ENCODE assay signal across 17 mouse cellular contexts in genomic region chr1:156989149-156989785, GRCm38 (mm10). TPM values are rescaled to one million over a fixed set of nuclear protein-coding genes. Genes with fewer than 3 reads are reported as not detected.
A peak's percentile ranks its signal among the peaks of the same experiment; 100 is the strongest.
DNase-seq lines count a peak whose midpoint lies in the region; ATAC-seq and TF ChIP-seq lines count a peak whose summit lies in the region.
"Had no signal": no experiment of that assay in that cellular context is flagged by ENCODE, and none has a peak within 500 bp of the region (broad histone marks: within the 10 kb centered on the region; RNA-seq: fewer than 3 reads in every experiment).

No protein-coding gene starts in this region.

- no peak for TF ChIP-seq POLR2A in bone marrow, adult 2 months (IDR thresholded peaks at IDR 0.05; ENCODE audit: borderline replicate concordance, control insufficient read depth, low read depth, low read length)

- ATAC-seq in midbrain, embryonic 13.5 days = no peak
- ATAC-seq in midbrain, embryonic 15.5 days (replicated peaks) = no peak
- ATAC-seq in liver, embryonic 15.5 days (ENCODE audit: insufficient read depth) = no peak
- ATAC-seq in lung, postnatal 0 days = no peak

- no peak for DNase-seq in heart, embryonic 10.5 days (ENCODE audit: low spot score)
- DNase-seq in heart, adult 18-20 months = no peak
- DNase-seq in lung, postnatal 0 days (ENCODE audit: low spot score) = no peak
- DNase-seq in ovary, postnatal 14 days (ENCODE audit: low spot score) = no peak
- DNase-seq: adrenal gland, postnatal 10 days; cerebellum, adult 18-20 months; cerebellum, postnatal 36 days; gastrocnemius, postnatal 14 days; heart, postnatal 10 days; lung, postnatal 14 days had no signal

- H3K36me3 ChIP-seq in heart, embryonic 10.5 days = no peaks in the 10 kb centered on the region
- H3K36me3 ChIP-seq in midbrain, embryonic 13.5 days = no peaks in the 10 kb centered on the region
- no peaks in the 10 kb centered on the region for H3K36me3 ChIP-seq in midbrain, embryonic 15.5 days (replicated peaks)
- H3K36me3 ChIP-seq in liver, embryonic 15.5 days (replicated peaks) = no peaks in the 10 kb centered on the region
- no peaks in the 10 kb centered on the region for H3K36me3 ChIP-seq in lung, postnatal 0 days (ENCODE audit: insufficient read depth, low read length)
- H3K36me3 ChIP-seq: embryonic facial prominence, embryonic 10.5 days; kidney, embryonic 15.5 days had no signal

- H3K9ac ChIP-seq in midbrain, embryonic 13.5 days (replicated peaks) = no peak overlapping the region
- H3K9ac ChIP-seq in midbrain, embryonic 15.5 days = no peak overlapping the region
- no peak overlapping the region for H3K9ac ChIP-seq in liver, embryonic 15.5 days
- no peak overlapping the region for H3K9ac ChIP-seq in lung, postnatal 0 days (replicated peaks; ENCODE audit: low read depth)
- H3K9ac ChIP-seq: kidney, embryonic 15.5 days had no signal

- TF ChIP-seq EP300 in lung, postnatal 0 days (IDR thresholded peaks at IDR 0.05) = no peak

- H3K27me3 ChIP-seq in heart, embryonic 10.5 days (ENCODE audit: insufficient read depth, poor library complexity, severe bottlenecking) = no peaks in the 10 kb centered on the region
- H3K27me3 ChIP-seq in midbrain, embryonic 13.5 days = no peaks in the 10 kb centered on the region
- H3K27me3 ChIP-seq in midbrain, embryonic 15.5 days (replicated peaks) = no peaks in the 10 kb centered on the region
- no peaks in the 10 kb centered on the region for H3K27me3 ChIP-seq in liver, embryonic 15.5 days
- no peaks in the 10 kb centered on the region for H3K27me3 ChIP-seq in lung, postnatal 0 days (replicated peaks; ENCODE audit: insufficient read depth, low read length)
- H3K27me3 ChIP-seq: kidney, embryonic 15.5 days; megakaryocyte, embryonic 14.5 days had no signal

- no peak overlapping the region for H3K4me2 ChIP-seq in midbrain, embryonic 13.5 days (replicated peaks)
- no peak overlapping the region for H3K4me2 ChIP-seq in midbrain, embryonic 15.5 days
- H3K4me2 ChIP-seq in liver, embryonic 15.5 days = no peak overlapping the region
- H3K4me2 ChIP-seq in lung, postnatal 0 days (replicated peaks; ENCODE audit: low read depth, low read length) = no peak overlapping the region
- H3K4me2 ChIP-seq: kidney, embryonic 15.5 days had no signal

- no peaks in the 10 kb centered on the region for H3K9me3 ChIP-seq in heart, embryonic 10.5 days
- no peaks in the 10 kb centered on the region for H3K9me3 ChIP-seq in midbrain, embryonic 13.5 days
- no peaks in the 10 kb centered on the region for H3K9me3 ChIP-seq in midbrain, embryonic 15.5 days
- H3K9me3 ChIP-seq in liver, embryonic 15.5 days (replicated peaks) = no peaks in the 10 kb centered on the region
- no peaks in the 10 kb centered on the region for H3K9me3 ChIP-seq in lung, postnatal 0 days (ENCODE audit: low read length)
- H3K9me3 ChIP-seq: embryonic facial prominence, embryonic 10.5 days; kidney, embryonic 15.5 days; megakaryocyte, embryonic 14.5 days had no signal

- no peak for TF ChIP-seq CTCF in bone marrow, adult 2 months (IDR thresholded peaks at IDR 0.05; ENCODE audit: control insufficient read depth, insufficient read depth, low read length)
- no peak for TF ChIP-seq CTCF in lung, postnatal 0 days (IDR thresholded peaks at IDR 0.05)

- H3K4me1 ChIP-seq in heart, embryonic 10.5 days = peaks cover 46% of the 10 kb centered on the region
- H3K4me1 ChIP-seq in midbrain, embryonic 13.5 days (replicated peaks) = peaks cover 40% of the 10 kb centered on the region
- H3K4me1 ChIP-seq in midbrain, embryonic 15.5 days = peaks cover 14% of the 10 kb centered on the region
- H3K4me1 ChIP-seq in bone marrow, adult 2 months (ENCODE audit: control insufficient read depth, insufficient read depth, low read length) = peaks cover 16% of the 10 kb centered on the region
- H3K4me1 ChIP-seq in liver, embryonic 15.5 days (replicated peaks) = peaks cover 83% of the 10 kb centered on the region
- H3K4me1 ChIP-seq in lung, postnatal 0 days (ENCODE audit: insufficient read depth, low read depth, low read length) = peaks cover 13% of the 10 kb centered on the region

- peak overlapping the region; percentile 24; the same call in 1 of the 2 replicates for H3K27ac ChIP-seq in heart, embryonic 10.5 days
- H3K27ac ChIP-seq in midbrain, embryonic 13.5 days = peak overlapping the region; percentile 70; the same call in 1 of the 2 replicates
- no peak overlapping the region for H3K27ac ChIP-seq in midbrain, embryonic 15.5 days
- H3K27ac ChIP-seq in bone marrow, adult 2 months (ENCODE audit: control insufficient read depth, insufficient read depth, low read depth, low read length, poor library complexity) = 0 out of 2 replicates have a peak overlapping the region, but pooled peaks have one; percentile 17
- H3K27ac ChIP-seq in liver, embryonic 15.5 days (replicated peaks) = peak overlapping the region; percentile 19; the same call in 1 of the 2 replicates
- no peak overlapping the region for H3K27ac ChIP-seq in lung, postnatal 0 days (ENCODE audit: low read length)
- H3K27ac ChIP-seq: kidney, embryonic 15.5 days had no signal

- whole genome bisulfite sequencing in heart, embryonic 10.5 days = 82% methylated on average over 10 of the region's 10 CpGs
- WGBS in midbrain, embryonic 13.5 days = 66% methylated on average over 10 of the region's 10 CpGs
- 67% methylated on average over 10 of the region's 10 CpGs for WGBS in midbrain, embryonic 15.5 days
- WGBS in bone marrow, adult 2 months = 55% methylated on average over 10 of the region's 10 CpGs
- WGBS in liver, embryonic 15.5 days (ENCODE audit: insufficient replicate concordance) = 56% methylated on average over 10 of the region's 10 CpGs
- WGBS in lung, postnatal 0 days = 88% methylated on average over 10 of the region's 10 CpGs

- H3K4me3 ChIP-seq in heart, embryonic 10.5 days = no peak overlapping the region
- no peak overlapping the region for H3K4me3 ChIP-seq in midbrain, embryonic 13.5 days (replicated peaks)
- no peak overlapping the region for H3K4me3 ChIP-seq in midbrain, embryonic 15.5 days
- H3K4me3 ChIP-seq in bone marrow, adult 2 months (replicated peaks; ENCODE audit: control insufficient read depth, low read depth, low read length) = no peak overlapping the region
- no peak overlapping the region for H3K4me3 ChIP-seq in liver, embryonic 15.5 days (replicated peaks)
- no peak overlapping the region for H3K4me3 ChIP-seq in lung, postnatal 0 days (ENCODE audit: low read depth, low read length)
- H3K4me3 ChIP-seq: embryonic facial prominence, embryonic 10.5 days; kidney, embryonic 15.5 days; megakaryocyte, embryonic 14.5 days had no signal

RNA-seq across cellular contexts. Expression of gene Ralgps2, which starts 49.8 kb away (rescaled TPM):
- 49.6 and 55.2 TPM in 2 replicates for polyA plus RNA-seq in heart, embryonic 10.5 days (2016; fragmentation: Nextera tagmentation; extraction: Ambion mirVana)
- total RNA-seq in heart, adult 18-20 months (2021) = 10 to 100 TPM in 1 of 2 experiments, 1 to 10 TPM in 1; 9.3 to 11.4 TPM
- polyA plus RNA-seq in midbrain, embryonic 13.5 days (2015; fragmentation: Nextera tagmentation; extraction: Ambion mirVana) = 132 and 143 TPM in 2 replicates
- 87.9 and 104 TPM in 2 replicates for polyA plus RNA-seq in midbrain, embryonic 15.5 days (2015; fragmentation: Nextera tagmentation; extraction: Ambion mirVana)
- polyA plus RNA-seq in bone marrow, adult 2 months (2011; ENCODE audit: insufficient read depth, insufficient read length, low replicate concordance, missing spikeins) = 9.7 and 17.5 TPM in 2 replicates
- polyA plus RNA-seq in liver, embryonic 15.5 days (2015; fragmentation: Nextera tagmentation; extraction: Ambion mirVana) = 12.1 and 14.7 TPM in 2 replicates
- polyA plus RNA-seq in lung, postnatal 0 days (2015; fragmentation: Nextera tagmentation; extraction: Ambion mirVana) = 38.3 and 42.5 TPM in 2 replicates

Comparison
In these comparisons a context has a peak if more than half of its experiments do, and no peak if none do; other contexts are left out.
1. H3K27ac ChIP-seq: peak in heart, embryonic 10.5 days (single experiment), midbrain, embryonic 13.5 days (single experiment), bone marrow, adult 2 months (single experiment) and liver, embryonic 15.5 days (single experiment); none in midbrain, embryonic 15.5 days (single experiment) and lung, postnatal 0 days (single experiment).